Mouse (Mus musculus) midbrain, postnatal 0 days (tissue): ENCODE measurements around the gene Klk7. TPM values are rescaled to one million over a fixed set of nuclear protein-coding genes. Genes with fewer than 3 reads are reported as not detected.

Source experiments
- ATAC-seq: fragments of 200-750 bp; cut with Nextera tagmentation; 2 replicates; pipeline ENCODE4 v1.8.0; 2017; ENCODE audit warnings: moderate number of reproducible peaks, mild to moderate bottlenecking, moderate TSS enrichment, moderate library complexity; ENCODE audit not compliant: low FRiP score
- DNase-seq: peaks from one replicate; pipeline ENCODE4 v3.0.0-alpha.2; 2015; ENCODE audit warnings: low spot score
- H3K27ac ChIP-seq: fragments of 300-500 bp; sonication (generic); 2 replicates; pipeline ENCODE4 v1.5.1; 2014; ENCODE audit warnings: low read depth, mild to moderate bottlenecking, low read length, mixed read lengths
- H3K27me3 ChIP-seq: fragments of 300-500 bp; sonication (generic); 2 replicates; pipeline ENCODE4 v1.6.1; 2014; ENCODE audit warnings: low read length, control low read depth, mixed read lengths; ENCODE audit not compliant: insufficient read depth
- H3K36me3 ChIP-seq: fragments of 300-500 bp; sonication (generic); 2 replicates; pipeline ENCODE4 v1.6.1; 2014; ENCODE audit warnings: low read length, control low read depth, mixed read lengths; ENCODE audit not compliant: insufficient read depth
- H3K4me1 ChIP-seq: fragments of 300-500 bp; sonication (generic); 2 replicates; pipeline ENCODE4 v1.6.1; 2014; ENCODE audit warnings: mild to moderate bottlenecking, control low read depth, antibody characterized with exemption, low read length, mixed read lengths; ENCODE audit not compliant: insufficient read depth
- H3K4me2 ChIP-seq: fragments of 300-500 bp; sonication (generic); 2 replicates; pipeline ENCODE4 v1.6.1; 2014; ENCODE audit warnings: low read depth, mild to moderate bottlenecking, low read length, mixed read lengths; ENCODE audit not compliant: poor library complexity, severe bottlenecking
- H3K4me3 ChIP-seq: fragments of 300-500 bp; sonication (generic); 2 replicates; pipeline ENCODE4 v1.5.1; 2014; ENCODE audit warnings: low read depth, mild to moderate bottlenecking, low read length, moderate library complexity
- H3K9ac ChIP-seq: fragments of 300-500 bp; sonication (generic); replicated peaks from 2 replicates; pipeline ENCODE4 v1.6.1; 2014; ENCODE audit warnings: mild to moderate bottlenecking, low read length, moderate library complexity, mixed read lengths; ENCODE audit not compliant: poor library complexity, severe bottlenecking
- H3K9me3 ChIP-seq: fragments of 300-500 bp; sonication (generic); 2 replicates; pipeline ENCODE4 v1.6.1; 2016; ENCODE audit warnings: low read length, control low read depth
- CTCF ChIP-seq: IDR thresholded peaks from 2 replicates; pipeline ENCODE4 v1.5.1; 2016; ENCODE audit warnings: antibody characterized with exemption, mild to moderate bottlenecking
- WGBS: fragments of 180-500 bp; shearing (Covaris S2); extraction: QIAGEN DNeasy Blood & Tissue Kit; methylation state at CpG from one replicate; pipeline ENCODE4 v1.1.7; 2014; 5-methylcytosine and 5-hydroxymethylcytosine counted together
- polyA plus RNA-seq: library from polyadenylated mRNA; unstranded; fragments of >200 nt; fragmentation: Nextera tagmentation; extraction: Ambion mirVana; gene quantifications from 2 replicates; pipeline ENCODE4 v1.2.1, GENCODE M21; 2015
- total RNA-seq: library from RNA; depleted of rRNA; stranded (reverse); fragments of >200 nt; gene quantifications from 2 replicates; pipeline ENCODE4 v1.2.3, GENCODE M21; 2014

Klk7 gene
- total and polyA plus RNA-seq, 2 experiments from 2014 or later, result 0.16 TPM

DNA sequence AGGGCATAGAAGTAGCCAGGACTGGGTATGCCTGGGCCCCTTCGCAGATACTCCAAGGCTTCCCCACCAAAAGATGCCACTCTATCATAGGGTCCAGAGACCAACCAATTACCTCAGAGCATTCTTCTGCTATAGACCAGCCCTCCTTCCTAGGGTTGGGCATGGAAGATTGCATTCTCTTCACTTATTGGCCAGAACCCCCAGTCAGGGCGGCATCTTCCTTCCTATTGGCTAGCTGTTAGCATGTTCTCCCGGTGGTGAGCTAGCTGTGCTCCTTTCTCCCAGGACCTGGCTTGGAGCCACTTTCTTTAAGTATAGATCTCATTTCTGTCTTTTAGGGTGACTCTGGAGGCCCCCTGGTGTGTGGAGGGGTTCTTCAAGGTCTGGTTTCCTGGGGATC is 38.2 kb upstream of the Klk7 start:
- DNase-seq (no peak), ATAC-seq (no peak)
- H3K9me3 ChIP-seq, result no peaks in the 10 kb centered on the region
- H3K27me3 ChIP-seq, result no peaks in the 10 kb centered on the region
- H3K4me3 ChIP-seq, result no peak overlapping the region
- no peak overlapping the region for H3K27ac ChIP-seq
- TF ChIP-seq CTCF, result no peak
- H3K9ac ChIP-seq, result no peak overlapping the region
- no peaks in the 10 kb centered on the region for H3K36me3 ChIP-seq
- no peak overlapping the region for H3K4me2 ChIP-seq
- H3K4me1 ChIP-seq, result no peaks in the 10 kb centered on the region
- 81% methylated on average over 3 of the region's 3 CpGs for WGBS

DNA sequence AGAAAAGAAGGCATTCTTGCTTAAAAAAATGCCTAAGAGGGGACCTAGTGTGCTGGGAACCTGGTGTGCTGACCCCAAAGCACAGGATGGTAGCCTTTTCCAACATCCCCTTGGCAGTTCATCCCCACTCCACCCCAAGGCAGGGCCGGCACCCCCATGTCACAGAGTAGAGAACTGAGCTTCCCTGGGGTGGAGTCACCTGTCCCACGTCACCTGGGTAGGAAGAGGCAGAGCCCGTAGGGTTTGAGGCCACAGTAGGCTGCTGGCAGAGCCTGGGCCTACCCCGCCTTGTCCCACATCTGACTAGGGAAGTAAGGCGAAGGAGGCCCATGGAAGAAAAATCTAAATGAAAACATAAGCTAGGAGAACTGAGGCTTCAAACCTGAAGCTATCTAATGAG is 36.7 kb upstream of the Klk7 start, which contains the start of gene Klk11:
Klk11 (plus strand) TSS at position 241 of the 400 bp plus-strand sequence.
- no peaks in the 10 kb centered on the region for H3K9me3 ChIP-seq
- no peak within 1 kb of the TSS for H3K27ac ChIP-seq
- ATAC-seq, result no peak
- no peak for TF ChIP-seq CTCF
- no peak within 1 kb of the TSS for H3K9ac ChIP-seq
- no peak for DNase-seq
- no peak within 1 kb of the TSS for H3K4me2 ChIP-seq
- no peaks in the 10 kb centered on the region for H3K27me3 ChIP-seq
- H3K4me1 ChIP-seq, result no peaks in the 10 kb centered on the region
- no peak within 1 kb of the TSS for H3K4me3 ChIP-seq
- no peaks in the 10 kb centered on the region for H3K36me3 ChIP-seq
- 93% methylated on average over 5 of the region's 5 CpGs for WGBS

DNA sequence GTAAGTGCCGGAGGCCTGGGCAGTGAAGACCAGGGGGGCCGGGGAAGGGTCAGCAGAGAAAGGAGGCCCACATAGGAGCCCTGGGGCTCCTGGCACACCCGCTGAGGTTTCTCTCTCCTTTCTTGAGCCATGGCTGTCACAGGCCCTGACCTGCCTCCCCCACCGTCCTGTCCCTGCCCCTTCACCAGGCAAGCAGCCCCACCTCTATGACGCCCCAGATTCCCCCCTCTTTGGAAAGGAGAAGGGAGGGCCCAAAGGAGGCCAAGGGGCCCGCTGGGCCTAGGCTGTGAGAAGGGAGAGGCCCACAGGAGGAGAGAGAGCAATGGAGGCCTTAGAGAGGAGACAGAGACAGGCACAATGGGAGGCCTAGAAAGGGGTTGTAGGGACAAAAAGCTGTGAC is 36.3 kb upstream of the Klk7 start:
- 38% methylated on average over 6 of the region's 6 CpGs for WGBS
- H3K4me1 ChIP-seq, result no peaks in the 10 kb centered on the region
- H3K4me2 ChIP-seq, result no peak overlapping the region
- H3K9me3 ChIP-seq, result no peaks in the 10 kb centered on the region
- no peaks in the 10 kb centered on the region for H3K27me3 ChIP-seq
- ATAC-seq (no peak), DNase-seq (no peak)
- no peak overlapping the region for H3K27ac ChIP-seq
- no peaks in the 10 kb centered on the region for H3K36me3 ChIP-seq
- no peak overlapping the region for H3K9ac ChIP-seq
- TF ChIP-seq CTCF, result no peak
- no peak overlapping the region for H3K4me3 ChIP-seq

DNA sequence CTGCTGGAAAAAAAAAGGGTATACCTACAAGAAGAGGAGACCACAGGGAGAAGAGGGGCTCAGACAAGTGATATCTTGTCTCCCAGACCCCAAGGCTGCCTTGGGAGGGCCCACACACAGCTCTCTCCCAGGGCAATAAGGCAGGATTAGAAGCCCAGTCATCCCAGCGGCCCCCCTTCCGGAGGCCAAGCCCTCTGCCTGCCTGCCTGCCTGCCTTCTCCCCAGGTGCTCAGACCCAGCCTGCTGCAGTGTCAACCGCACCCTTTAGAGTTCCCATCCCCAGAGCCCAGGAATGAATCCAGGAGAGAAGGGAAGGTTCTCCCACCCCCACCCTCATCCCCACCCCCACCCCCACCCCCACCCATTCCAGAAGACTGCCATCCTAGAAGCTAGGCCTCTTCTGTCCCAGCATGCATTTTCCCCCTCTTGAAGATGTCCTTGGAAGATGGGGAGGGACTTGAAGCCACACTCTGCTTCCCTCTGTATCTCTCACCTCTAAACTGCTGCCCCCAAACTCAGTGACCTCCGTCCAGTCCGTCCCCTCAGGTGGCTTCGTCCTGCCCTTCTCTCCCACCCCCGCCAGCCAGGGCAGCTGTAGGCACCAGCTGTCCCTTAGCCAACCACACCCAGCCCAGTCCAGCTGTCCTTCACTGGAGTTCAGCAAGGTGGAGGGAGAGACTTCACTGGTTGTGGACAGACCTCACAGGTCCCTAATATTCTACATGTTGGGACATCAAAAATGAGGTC is 35.6 kb upstream of the Klk7 start:
- Histone ChIP-seq H3K27me3 (no peaks in the 10 kb centered on the region), H3K9me3 (no peaks in the 10 kb centered on the region), H3K27ac (no peak overlapping the region), H3K4me2 (no peak overlapping the region), H3K36me3 (no peaks in the 10 kb centered on the region), H3K4me3 (no peak overlapping the region), H3K9ac (no peak overlapping the region), H3K4me1 (no peaks in the 10 kb centered on the region)
- DNase-seq (no peak), ATAC-seq (no peak)
- TF ChIP-seq CTCF, result no peak
- 50% methylated on average over 6 of the region's 7 CpGs for WGBS

DNA sequence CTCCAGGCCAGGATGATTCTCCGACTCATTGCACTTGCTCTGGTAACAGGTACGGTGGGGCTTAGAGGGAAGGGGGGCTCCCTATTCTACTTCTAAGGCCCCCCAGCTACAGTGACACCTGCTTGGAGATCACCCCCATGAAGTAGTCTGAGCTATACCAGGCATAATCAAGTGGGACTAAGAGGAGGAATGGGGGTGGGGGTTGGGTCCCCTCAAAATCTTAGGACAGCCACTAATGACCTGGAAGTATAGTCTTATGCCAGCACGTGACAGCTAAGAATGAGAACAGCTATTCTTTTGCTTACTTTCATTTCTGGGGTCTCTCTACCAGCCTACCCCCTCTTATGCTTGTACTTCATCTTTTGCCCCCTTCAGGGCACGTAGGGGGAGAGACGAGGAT is 34.6 kb upstream of the Klk7 start:
- no peak overlapping the region for H3K9ac ChIP-seq
- no peak overlapping the region for H3K4me2 ChIP-seq
- H3K4me3 ChIP-seq, result no peak overlapping the region
- no peak overlapping the region for H3K27ac ChIP-seq
- TF ChIP-seq CTCF, result no peak
- H3K4me1 ChIP-seq, result no peaks in the 10 kb centered on the region
- DNase-seq (no peak), ATAC-seq (no peak)
- WGBS, result 85% methylated on average over 5 of the region's 5 CpGs
- no peaks in the 10 kb centered on the region for H3K27me3 ChIP-seq
- H3K36me3 ChIP-seq, result no peaks in the 10 kb centered on the region
- H3K9me3 ChIP-seq, result no peaks in the 10 kb centered on the region

DNA sequence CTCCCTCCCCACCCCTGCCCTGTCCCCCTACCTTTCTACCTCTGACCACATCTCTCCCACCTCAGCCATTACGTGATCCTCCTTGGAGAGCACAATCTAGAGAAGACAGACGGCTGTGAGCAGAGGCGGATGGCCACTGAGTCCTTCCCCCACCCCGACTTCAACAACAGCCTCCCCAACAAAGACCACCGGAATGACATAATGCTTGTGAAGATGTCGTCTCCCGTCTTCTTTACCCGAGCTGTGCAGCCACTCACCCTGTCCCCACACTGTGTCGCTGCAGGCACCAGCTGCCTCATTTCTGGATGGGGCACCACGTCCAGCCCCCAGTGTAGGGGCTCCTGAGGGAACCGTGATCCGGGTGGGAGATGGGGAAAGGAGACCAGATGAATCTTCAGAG is 33.7 kb upstream of the Klk7 start:
- DNase-seq (no peak), ATAC-seq (no peak)
- Histone ChIP-seq H3K4me3 (no peak overlapping the region), H3K27me3 (no peaks in the 10 kb centered on the region), H3K27ac (no peak overlapping the region), H3K4me2 (no peak overlapping the region), H3K9ac (no peak overlapping the region), H3K4me1 (0 out of 2 replicates have a peak, but pooled peaks cover under 1% of the 10 kb centered on the region), H3K36me3 (no peaks in the 10 kb centered on the region), H3K9me3 (no peaks in the 10 kb centered on the region)
- no peak for TF ChIP-seq CTCF
- WGBS, result 87% methylated on average over 12 of the region's 12 CpGs
